Mouse (Mus musculus) heart, adult 11 months (tissue): Measurements from ENCODE around the gene Man2a1.
"Not testable (repeated sequence)": the region's sequence is repeated elsewhere in the genome, so short reads cannot be mapped to it uniquely, and the experiment has no call there.

Experiments
- DNase-seq: peaks from one replicate; pipeline ENCODE4 v3.0.0; 2022

Gene Man2a1

DNA sequence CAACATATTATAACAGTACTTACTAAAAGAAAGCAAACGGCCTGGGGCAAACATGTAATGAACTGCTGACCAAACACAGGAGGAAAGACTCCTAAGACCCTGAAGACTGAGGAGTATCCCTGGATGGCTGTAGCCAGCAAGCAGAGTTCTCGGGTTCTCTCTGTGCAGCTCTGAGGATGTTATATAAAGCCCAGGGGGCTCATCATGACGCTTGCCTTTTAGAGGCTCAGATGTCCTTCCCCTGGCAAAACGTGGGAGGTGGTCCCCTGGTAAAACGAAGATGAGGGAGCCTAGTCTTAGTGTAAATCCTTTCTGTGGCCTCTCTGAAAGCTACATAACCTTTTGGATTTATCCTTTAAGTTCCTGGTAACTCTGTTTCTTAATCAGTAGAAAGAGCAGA, 119.2 kb downstream of the Man2a1 start:
- DNase-seq, result peak; percentile 93

GRCm38 (mm10) chr17:64721112-64721511, 120.6 kb downstream of the Man2a1 start:
- no peak for DNase-seq

DNA sequence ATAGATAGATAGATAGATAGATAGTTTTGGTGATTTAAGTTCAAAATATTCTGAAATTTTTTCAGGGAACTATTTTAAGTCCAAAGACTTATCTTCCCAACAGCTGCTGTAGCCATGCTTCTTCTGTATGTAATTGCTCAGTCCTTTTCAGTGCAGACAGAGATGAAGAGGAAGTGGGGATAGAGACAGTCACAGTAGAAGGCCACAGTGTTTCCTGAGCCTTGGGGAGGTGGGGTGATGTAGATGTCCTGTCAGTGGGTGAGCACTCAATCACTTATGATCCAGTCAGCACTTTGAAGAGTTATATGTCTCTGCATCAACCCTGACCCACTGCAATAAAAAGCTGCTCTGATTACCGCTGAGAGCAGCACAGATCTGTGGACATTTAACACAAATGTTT, 122.6 kb downstream of the Man2a1 start:
- DNase-seq, result no peak

DNA sequence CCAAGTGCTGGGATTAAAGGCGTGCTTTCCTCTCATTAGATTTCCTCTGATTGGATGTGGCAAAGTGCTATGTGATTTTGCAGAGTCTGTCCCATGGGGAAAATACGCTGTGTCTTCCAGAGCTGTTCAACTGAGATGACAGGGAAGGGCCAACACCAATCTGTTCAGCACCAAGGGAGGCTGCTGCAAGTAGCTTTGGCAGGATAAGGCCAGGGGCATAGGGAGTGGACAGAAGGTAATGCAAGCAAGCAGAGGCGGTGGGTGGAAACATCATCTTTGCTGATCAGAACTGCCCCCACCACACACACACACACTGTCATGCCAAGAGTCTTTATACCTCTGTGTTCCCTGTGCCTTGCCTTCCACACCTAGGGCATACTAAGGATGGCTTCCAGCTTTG, 124.7 kb downstream of the Man2a1 start:
- no peak for DNase-seq

GRCm38 (mm10) chr17:64726032-64726431, 125.5 kb downstream of the Man2a1 start:
- no peak for DNase-seq

GRCm38 (mm10) chr17:64735492-64735891, 135.0 kb downstream of the Man2a1 start:
- peak; percentile 96 for DNase-seq

DNA sequence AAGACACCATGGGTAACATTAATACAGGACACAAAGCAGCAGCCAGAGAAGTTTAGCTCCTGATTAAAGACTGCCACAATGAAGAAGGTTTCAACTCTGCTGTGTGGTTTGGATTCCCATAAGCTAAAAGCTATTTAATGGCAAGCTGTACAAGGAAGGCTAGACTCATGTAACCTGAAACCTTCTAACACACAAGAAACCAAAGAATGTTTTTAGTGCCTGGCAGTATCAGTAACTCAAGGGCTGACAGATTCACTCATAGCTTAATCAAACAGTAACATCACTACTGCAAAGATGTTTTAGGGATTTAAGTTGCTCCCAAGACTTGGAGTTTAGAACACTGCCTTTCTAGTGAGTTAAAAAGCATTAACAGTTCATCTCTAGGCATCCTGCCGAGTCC, 137.4 kb downstream of the Man2a1 start:
- DNase-seq, result no peak

DNA sequence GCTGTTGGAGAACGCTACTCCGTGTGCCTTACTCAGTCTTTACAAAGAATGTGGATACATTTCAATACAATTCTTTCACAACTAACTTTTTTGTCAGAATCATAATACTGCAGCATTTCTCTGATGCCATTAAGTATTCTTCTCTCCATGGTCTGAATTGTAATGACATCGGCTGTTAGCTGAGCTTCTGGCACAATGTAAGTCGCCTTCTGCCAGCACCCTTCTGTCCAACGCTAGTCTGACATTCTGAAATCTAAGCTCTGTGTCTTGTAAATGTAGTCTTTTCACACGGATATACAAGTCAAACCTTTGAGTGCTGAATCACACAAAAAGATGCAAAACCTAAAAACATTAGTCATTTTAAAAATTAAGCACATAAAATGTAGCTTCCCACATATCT, 138.6 kb downstream of the Man2a1 start:
- DNase-seq, result peak; percentile 76

DNA sequence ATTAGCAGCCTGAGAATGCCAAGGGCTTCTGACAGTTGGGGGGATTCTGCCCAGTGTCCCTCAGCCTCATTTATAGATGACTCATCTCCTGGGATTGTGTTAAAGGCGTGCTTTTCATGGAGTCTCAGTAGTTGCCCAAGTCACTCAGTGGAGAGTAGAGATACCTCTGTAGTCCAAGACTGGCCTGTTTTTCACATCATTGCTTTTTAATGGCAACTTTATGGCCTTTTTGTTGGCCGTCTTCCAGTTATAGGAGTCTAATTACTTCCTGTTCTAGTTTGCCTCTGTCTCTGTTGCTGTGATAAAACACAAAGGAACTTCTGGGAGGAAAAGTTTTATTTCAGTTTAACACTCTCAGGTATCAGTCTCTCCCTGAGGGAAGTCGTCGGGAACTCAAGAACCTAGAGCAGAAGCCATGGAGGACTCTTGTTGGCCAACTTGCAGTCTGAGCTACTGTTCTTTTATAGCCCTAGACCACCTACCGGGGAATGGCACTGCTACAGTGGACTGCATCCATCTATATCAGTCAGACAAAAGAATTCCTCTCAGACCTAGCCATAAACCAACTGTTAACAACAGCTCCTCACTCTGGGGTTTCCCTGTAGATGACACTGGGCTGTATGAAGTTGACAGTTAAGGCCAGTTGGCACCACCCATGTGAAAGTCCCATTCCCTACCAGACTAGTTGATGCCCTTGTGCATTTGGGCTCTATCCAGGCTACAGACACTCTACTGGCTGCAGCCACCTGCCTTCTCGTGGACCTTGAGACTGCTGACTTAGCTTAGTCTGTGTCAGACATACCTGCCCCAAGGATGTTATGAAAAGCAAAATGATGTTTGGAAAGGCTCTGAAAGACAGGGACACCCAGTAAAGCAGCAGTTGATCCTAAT, 142.4 kb downstream of the Man2a1 start:
- peak; percentile 69 for DNase-seq

- DNase-seq, result peak; percentile 81
Observed at GRCm38 (mm10) chr17:64743606-64744300, 143.2 kb downstream of the Man2a1 start.

DNA sequence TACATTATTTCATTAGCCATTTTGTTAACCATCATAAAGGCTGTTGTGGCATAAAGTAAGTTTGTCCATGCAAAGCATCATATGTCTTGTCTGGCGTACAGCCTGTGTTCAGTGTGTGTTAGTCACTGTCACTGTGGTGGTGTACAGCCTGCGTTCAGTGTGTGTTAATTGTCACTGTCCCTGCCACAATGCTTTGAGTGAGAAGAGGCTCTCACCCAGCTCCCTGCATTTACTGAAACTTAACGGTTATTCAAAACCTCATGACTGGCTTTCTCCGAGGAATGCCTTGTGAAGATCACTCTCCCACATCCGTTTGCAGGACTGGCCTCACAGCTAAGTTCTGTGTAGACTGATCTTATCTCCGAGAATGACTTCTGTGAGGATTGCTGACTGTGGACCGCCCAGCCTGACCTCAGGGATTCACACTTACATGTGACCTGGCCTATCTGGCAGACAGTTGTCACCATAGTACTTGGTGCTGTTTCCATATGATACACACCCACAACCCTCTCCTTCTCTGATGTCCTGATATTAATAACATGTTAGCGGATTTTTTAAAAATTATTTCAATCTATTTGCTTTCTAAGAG, 146.2 kb downstream of the Man2a1 start:
- DNase-seq, result peak; percentile 83

- DNase-seq, result peak; percentile 89
Observed at GRCm38 (mm10) chr17:64747461-64747860, 146.9 kb downstream of the Man2a1 start.

DNA sequence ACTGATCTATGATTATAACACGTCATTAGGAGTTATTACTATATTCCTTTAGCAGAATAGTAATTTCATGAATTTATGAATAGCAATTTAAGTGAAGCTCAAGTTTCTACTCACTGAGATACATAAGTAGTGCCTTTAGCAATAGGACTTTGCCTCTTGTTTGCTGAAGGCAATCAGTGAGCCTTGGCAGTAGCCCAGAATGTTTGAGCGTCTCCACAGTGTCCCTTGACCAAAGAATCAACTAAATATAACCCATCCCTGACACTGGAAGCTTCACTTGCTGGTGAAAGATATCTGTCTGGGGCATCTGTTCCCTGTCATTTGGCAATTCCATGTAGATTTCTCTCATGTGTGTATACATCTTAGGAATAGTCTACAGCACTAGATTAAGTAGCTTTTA, 147.6 kb downstream of the Man2a1 start:
- DNase-seq, result peak; percentile 94

GRCm38 (mm10) chr17:64749146-64749545, 148.6 kb downstream of the Man2a1 start:
- DNase-seq, result peak; percentile 37

DNA sequence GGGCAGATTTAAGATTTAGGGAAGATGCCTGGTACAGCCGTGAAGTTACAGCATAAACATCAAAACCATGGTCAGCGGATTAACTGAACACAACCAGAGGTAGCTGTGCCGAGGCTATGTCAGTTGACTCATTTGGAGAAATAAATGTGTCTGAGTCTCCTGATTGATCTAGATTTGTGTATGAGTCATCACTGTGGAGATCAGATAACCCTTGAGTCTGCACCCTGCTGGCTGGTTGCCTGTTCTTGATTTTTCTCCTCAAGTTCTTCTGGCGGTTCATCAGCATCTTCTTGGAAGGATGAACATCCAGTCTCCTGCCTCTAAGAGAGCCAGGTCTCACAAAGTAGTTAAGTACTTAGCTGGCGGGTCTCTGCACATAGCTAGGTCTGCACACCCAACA, 150.7 kb downstream of the Man2a1 start:
- peak; percentile 86 for DNase-seq

DNA sequence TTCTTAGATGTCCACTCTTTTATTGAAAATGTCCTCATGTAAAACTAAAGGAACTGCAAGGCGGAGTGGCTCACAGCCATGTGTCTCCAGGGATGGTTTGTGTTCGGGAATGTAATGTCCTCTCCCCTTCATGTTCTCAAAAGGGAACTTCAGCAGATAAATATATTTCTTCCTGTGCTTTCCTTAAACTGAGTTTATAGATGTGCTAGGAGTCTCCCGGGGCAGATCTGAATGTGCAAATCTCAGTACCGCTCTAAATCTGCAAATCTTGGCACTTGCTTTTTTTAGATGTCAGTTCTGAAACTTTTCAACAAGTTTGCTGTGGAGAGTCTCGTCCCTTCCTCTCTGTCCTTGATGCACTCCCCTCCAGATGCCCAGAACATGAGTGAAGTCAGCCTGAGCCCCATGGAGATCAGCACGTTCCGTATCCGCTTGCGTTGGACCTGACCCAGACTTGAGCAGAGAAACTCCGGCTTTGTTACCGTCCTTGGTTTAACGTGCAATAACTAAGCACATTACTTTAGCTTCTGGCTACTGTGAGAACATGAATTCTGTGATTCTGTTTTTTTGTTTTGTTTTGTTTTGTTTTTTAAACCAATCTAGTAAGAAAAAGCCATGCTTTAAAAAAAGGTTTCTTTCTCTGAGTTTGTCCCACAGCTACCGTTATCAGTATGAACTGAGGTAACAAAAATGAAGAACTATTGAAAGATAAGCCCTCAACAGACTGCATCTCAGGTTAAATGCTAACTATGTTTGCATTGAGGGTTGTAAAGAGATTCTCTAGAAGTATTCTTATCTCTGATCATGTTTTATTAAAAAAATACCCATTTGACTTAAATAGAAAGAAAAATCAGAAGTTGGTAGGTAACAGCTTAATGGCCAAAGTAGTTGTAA, 151.8 kb downstream of the Man2a1 start:
- DNase-seq, result peak; percentile 98

GRCm38 (mm10) chr17:64753507-64753906, 153.0 kb downstream of the Man2a1 start:
- no peak for DNase-seq

- DNase-seq, result peak; percentile 95
Observed at GRCm38 (mm10) chr17:64754142-64754863, 153.8 kb downstream of the Man2a1 start.

- peak; percentile 70 for DNase-seq
Observed at GRCm38 (mm10) chr17:64755191-64755590, 154.7 kb downstream of the Man2a1 start.

DNA sequence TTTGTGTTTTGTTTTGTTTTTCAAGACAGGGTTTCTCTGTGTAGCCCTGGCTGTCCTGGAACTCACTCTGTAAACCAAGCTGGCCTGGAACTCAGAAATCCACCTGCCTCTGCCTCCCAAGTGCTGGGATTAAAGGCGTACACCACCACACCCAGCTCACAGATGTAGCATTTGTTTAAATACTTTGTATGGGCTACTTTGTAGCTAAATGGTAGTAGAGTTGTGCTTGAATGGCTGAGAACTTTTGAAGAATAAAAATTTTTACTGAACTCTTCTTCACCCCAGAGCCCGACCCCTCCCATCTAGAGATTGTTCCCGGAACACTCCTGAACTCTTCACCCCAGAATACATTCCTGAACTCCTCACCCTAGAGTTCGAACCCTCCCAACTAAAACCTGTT, 162.1 kb downstream of the Man2a1 start:
- DNase-seq, result not testable (repeated sequence)

DNA sequence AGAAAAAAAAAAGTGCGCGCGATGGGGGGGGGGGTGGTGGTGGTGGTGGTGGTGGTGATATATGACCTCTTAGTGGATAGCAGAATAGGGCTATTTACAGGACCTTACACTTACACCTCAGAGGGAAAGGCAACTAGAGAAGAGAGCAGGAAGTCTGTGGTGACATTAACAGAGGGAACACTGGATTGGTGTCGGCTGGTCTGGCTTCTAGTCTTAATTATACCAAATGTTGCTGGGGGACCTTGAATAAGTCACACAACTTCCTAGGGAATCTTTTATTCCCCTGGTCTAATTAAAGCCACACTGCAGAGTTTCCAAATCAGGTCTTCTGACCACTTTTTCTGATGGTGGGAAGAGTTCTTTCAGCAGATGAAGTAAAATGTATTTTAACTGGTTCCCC, 163.0 kb downstream of the Man2a1 start:
- DNase-seq, result peak; percentile 54
